Mouse (Mus musculus) hindbrain, embryonic 13.5 days (tissue): Measurements from ENCODE around the gene Txndc8. TPM values are rescaled to one million over a fixed set of nuclear protein-coding genes. Genes with fewer than 3 reads are reported as not detected.

Experiments used
- polyA plus RNA-seq: library from polyadenylated mRNA; unstranded; fragments of >200 nt; fragmentation: Nextera tagmentation; extraction: Ambion mirVana; gene quantifications from 2 replicates; pipeline ENCODE4 v1.2.1, GENCODE M21; 2015

Txndc8 gene
- polyA plus RNA-seq, 1 experiment from 2014 or later, result not detected

Other genes starting within 250 kb of the Txndc8 start
- 0.09 and 0.19 TPM in 2 replicates for gene D630039A03Rik, start 92.8 kb downstream of the Txndc8 start, polyA plus RNA-seq
- gene Txn1, start 52.7 kb downstream of the Txndc8 start, polyA plus RNA-seq, result 274 and 282 TPM in 2 replicates
- gene Svep1, start 197.7 kb upstream of the Txndc8 start, polyA plus RNA-seq, result 0.55 and 0.74 TPM in 2 replicates